Mouse (Mus musculus) forebrain, embryonic 14.5 days (tissue): ENCODE results near the gene Tmem104. TPM values are rescaled to one million over a fixed set of nuclear protein-coding genes. Genes with fewer than 3 reads are reported as not detected.

Experiments
- ATAC-seq: fragments of 200-750 bp; cut with Nextera tagmentation; 2 replicates; pipeline ENCODE4 v1.8.0; 2017; ENCODE audit warnings: mild to moderate bottlenecking, moderate library complexity
- DNase-seq: peaks from one replicate; pipeline ENCODE4 v3.0.0-alpha.2; 2015; ENCODE audit warnings: low spot score
- H3K27ac ChIP-seq: fragments of 300-500 bp; sonication (generic); 2 replicates; pipeline ENCODE4 v1.5.1; 2014; ENCODE audit warnings: low read depth, mild to moderate bottlenecking, control low read depth, low read length, moderate library complexity
- H3K27me3 ChIP-seq: fragments of 300-500 bp; sonication (generic); replicated peaks from 2 replicates; pipeline ENCODE4 v1.6.1; 2014; ENCODE audit warnings: low read length, control low read depth, mixed read lengths; ENCODE audit not compliant: control insufficient read depth, insufficient read depth
- H3K36me3 ChIP-seq: fragments of 300-500 bp; sonication (generic); 2 replicates; pipeline ENCODE4 v1.6.1; 2014; ENCODE audit warnings: low read length, control low read depth; ENCODE audit not compliant: control insufficient read depth, insufficient read depth
- H3K4me1 ChIP-seq: fragments of 300-500 bp; sonication (generic); 2 replicates; pipeline ENCODE4 v1.6.1; 2014; ENCODE audit warnings: antibody characterized with exemption, low read length, control low read depth; ENCODE audit not compliant: control insufficient read depth, insufficient read depth
- H3K4me2 ChIP-seq: fragments of 300-500 bp; sonication (generic); 2 replicates; pipeline ENCODE4 v1.6.1; 2014; ENCODE audit warnings: mild to moderate bottlenecking, control low read depth, low read length
- H3K4me3 ChIP-seq: fragments of 300-500 bp; sonication (generic); 2 replicates; pipeline ENCODE4 v1.5.1; 2014; ENCODE audit warnings: low read depth, low read length, control low read depth
- H3K9ac ChIP-seq: fragments of 300-500 bp; sonication (generic); 2 replicates; pipeline ENCODE4 v1.6.1; 2014; ENCODE audit warnings: mild to moderate bottlenecking, low read length, control low read depth, moderate library complexity
- H3K9me3 ChIP-seq: fragments of 300-500 bp; sonication (generic); replicated peaks from 2 replicates; pipeline ENCODE4 v1.6.1; 2016; ENCODE audit warnings: low read length, control low read depth, mixed read lengths; ENCODE audit not compliant: control insufficient read depth
- WGBS: fragments of 180-500 bp; shearing (Covaris S2); extraction: QIAGEN DNeasy Blood & Tissue Kit; methylation state at CpG from one replicate; pipeline ENCODE4 v1.1.7; 2014; 5-methylcytosine and 5-hydroxymethylcytosine counted together
- polyA plus RNA-seq: library from polyadenylated mRNA; unstranded; fragments of >200 nt; fragmentation: Nextera tagmentation; extraction: Ambion mirVana; gene quantifications from 2 replicates; pipeline ENCODE4 v1.2.1, GENCODE M21; 2014

Gene Tmem104
- polyA plus RNA-seq, 1 experiment from 2014 or later, result 6.3 TPM

DNA sequence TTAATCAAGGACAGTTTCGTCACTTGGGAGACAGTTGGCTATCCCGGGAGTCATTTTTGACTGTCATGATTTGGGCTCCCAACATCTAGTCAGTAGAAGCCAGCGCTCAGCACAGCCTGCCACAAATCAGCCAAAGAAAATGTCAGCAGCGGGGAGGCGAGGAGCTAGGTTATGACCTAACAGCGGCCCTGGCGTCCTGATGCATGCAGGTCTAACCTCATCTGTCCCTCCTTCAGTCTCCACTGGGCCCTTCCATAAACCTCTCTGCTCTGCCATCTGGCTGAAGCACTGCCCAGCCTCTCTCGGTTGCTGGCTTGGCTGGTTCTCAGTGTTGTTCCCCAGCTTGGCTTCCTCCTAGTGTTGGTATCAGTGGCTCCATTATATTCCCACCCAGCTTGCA is 95.0 kb downstream of the Tmem104 start:
- ATAC-seq (no peak), DNase-seq (no peak)
- no peak overlapping the region for H3K4me2 ChIP-seq
- WGBS, result 80% methylated on average over 8 of the region's 8 CpGs
- H3K27me3 ChIP-seq, result no peaks in the 10 kb centered on the region
- no peak overlapping the region for H3K9ac ChIP-seq
- no peak overlapping the region for H3K4me3 ChIP-seq
- no peak overlapping the region for H3K27ac ChIP-seq
- no peaks in the 10 kb centered on the region for H3K9me3 ChIP-seq
- H3K4me1 ChIP-seq, result no peaks in the 10 kb centered on the region; the same call in 1 of the 2 replicates
- H3K36me3 ChIP-seq, result no peaks in the 10 kb centered on the region

DNA sequence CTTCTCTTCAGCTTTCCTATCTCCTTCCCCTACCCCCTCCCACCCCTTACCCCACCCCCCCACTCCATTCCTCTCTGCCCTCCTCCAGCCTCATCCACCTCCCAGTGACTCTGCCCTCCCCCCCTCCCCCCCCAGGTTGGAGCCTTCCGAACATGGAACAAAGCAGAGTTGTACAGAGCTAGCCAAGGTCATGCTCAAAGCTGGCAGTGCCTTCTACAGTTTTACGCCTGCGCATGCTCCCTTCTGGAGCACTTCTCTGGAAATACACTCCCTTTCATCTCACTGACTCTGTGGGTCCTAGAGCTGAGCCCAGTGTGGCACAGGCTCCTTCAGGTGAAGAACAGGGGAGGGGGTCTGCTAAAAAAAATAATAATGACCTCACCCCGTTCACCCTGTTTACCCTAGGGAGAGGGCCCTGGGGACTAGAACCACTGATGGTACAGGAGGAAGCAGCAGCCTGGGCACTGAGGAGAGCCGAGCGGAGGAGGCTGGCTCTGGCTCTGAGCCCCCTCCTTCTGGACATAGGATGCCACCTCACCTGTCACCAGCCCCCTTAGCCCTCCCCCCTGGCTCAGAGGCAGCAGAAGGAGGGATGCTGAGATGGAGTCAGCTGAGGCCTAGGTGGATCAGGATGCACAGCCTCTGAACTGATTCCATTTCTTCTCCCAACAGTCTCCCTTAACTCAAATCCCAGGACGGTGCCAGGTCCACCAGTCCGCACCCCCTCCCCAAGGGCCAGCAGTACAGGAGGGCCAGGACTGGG is 95.6 kb downstream of the Tmem104 start:
- Histone ChIP-seq H3K36me3 (no peaks in the 10 kb centered on the region), H3K4me2 (no peak overlapping the region), H3K9me3 (no peaks in the 10 kb centered on the region), H3K9ac (no peak overlapping the region), H3K27me3 (no peaks in the 10 kb centered on the region), H3K4me3 (no peak overlapping the region), H3K27ac (no peak overlapping the region), H3K4me1 (no peaks in the 10 kb centered on the region; the same call in 1 of the 2 replicates)
- ATAC-seq (no peak), DNase-seq (no peak)
- 88% methylated on average over 8 of the region's 8 CpGs for WGBS

DNA sequence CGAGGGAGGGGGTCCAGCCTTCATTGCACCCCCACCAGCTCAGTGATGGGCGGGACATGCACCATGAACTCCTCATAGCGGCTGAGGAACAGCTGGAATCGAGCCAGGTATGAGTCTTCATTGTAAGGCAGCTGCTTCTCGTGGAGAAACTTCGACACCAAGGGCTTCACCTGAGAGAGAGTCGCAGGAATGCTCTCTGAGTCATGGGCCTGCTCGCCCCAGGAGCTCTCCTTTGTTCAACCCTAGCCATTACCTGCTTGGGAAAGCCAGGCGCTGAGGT is 96.1 kb downstream of the Tmem104 start:
- Histone ChIP-seq H3K36me3 (no peaks in the 10 kb centered on the region), H3K9ac (no peak overlapping the region), H3K4me1 (no peaks in the 10 kb centered on the region), H3K4me3 (no peak overlapping the region), H3K9me3 (no peaks in the 10 kb centered on the region), H3K4me2 (no peak overlapping the region), H3K27me3 (no peaks in the 10 kb centered on the region), H3K27ac (no peak overlapping the region)
- ATAC-seq, result no peak
- WGBS, result 71% methylated on average over 9 of the region's 9 CpGs
- DNase-seq, result no peak

DNA sequence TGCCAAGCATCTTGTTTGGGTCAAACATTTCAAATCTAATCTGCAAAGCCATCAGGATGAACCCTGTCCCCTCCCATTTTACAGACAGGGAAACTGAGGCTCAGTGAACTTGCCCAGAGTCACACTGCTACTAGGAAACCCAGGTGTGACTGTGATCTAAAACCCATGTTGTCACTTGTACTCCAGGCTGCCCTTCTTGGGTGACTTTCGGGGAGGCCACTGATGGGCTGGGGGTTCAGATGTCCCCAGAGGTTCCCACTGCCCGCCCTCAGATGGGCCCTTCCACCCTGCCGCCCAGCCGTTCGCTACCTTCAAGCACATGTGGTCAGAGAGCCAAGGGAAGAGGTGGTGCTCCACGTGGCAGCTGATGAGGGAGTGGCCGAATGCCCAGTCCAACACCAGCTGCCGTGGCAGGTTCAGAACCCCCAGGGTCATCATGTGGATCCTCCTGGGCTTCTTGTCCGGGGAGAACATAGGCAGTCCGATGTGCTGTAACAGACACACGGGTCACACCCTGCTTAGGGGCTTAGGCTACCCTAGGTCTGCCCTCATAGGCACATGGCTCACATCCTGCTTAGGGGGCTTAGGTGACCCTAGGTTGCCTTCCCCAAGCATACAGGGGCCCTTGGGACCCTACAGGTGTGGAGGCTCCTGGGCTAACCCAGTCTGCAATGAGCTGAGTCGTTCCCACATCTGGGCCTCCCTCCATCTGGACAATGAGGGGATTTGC is 96.8 kb downstream of the Tmem104 start:
- no peak overlapping the region for H3K4me3 ChIP-seq
- H3K36me3 ChIP-seq, result no peaks in the 10 kb centered on the region
- ATAC-seq, result no peak
- no peak for DNase-seq
- no peak overlapping the region for H3K27ac ChIP-seq
- no peaks in the 10 kb centered on the region for H3K27me3 ChIP-seq
- H3K4me1 ChIP-seq, result no peaks in the 10 kb centered on the region
- H3K9me3 ChIP-seq, result no peaks in the 10 kb centered on the region
- 89% methylated on average over 12 of the region's 12 CpGs for WGBS
- H3K4me2 ChIP-seq, result no peak overlapping the region
- no peak overlapping the region for H3K9ac ChIP-seq

DNA sequence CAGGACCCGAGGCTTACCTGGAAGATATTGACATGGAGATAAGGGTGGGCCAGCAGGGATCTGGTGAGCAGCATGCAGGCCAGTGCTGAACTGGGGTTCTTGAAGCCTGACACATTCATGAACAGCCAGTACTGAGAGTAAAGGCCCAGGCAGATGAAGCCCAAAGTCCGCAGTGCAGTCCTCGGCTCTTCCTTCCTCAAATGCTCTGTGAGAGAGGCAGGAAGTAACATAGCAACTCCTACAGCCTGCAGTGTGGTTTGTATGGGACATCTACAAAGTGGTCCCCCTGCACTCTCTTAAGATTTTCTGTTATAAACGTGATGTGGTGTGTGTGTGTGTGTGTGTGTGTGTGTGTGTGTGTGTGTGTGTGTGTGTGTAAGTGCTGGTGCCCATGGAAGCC is 98.0 kb downstream of the Tmem104 start:
- 71% methylated on average over 4 of the region's 4 CpGs for WGBS

DNA sequence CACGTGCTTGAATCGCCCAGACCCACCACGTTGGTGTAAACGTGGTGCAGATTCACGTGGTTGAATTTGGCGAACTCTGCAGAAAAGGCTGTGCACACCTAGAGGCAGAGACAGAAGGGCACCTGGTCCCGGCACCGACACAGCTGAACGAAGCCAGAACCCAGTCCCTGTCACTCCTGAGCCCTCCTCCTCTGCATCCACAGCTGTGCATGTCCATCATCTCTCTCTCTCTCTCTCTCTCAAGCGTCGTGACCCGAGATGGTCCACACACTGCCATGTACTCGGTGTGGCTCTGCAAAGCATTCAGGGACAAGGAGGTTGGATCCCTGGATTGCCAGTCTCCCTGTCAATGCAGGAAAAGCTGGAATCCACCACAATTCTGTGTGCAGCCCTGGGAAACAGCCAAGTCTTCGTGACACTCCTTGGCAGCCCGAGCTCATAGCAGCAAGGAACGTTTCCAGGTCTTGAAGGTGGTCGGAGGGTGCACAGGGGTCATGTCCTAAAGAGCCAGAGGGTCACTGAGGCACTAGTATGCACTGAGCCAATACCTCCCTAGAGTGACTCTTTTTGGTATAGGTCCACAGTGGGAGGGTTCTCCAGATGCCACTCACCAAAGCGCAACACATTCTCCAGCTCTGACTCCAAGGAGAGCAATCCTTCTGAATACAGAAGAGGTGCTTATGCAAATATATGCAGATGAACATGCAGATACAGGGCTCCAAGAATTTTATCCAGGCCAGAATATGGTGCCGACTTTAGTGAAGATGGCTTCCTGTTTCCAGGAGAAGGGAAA is 99.1 kb downstream of the Tmem104 start:
- peak; percentile 37 for ATAC-seq
- Histone ChIP-seq H3K27ac (no peak overlapping the region), H3K9ac (no peak overlapping the region)

More for the DNA sequence above, 98.0 kb downstream of the Tmem104 start:
- Histone ChIP-seq H3K27ac (no peak overlapping the region), H3K27me3 (no peaks in the 10 kb centered on the region), H3K4me1 (no peaks in the 10 kb centered on the region), H3K4me2 (no peak overlapping the region), H3K4me3 (no peak overlapping the region), H3K9ac (no peak overlapping the region), H3K36me3 (no peaks in the 10 kb centered on the region), H3K9me3 (no peaks in the 10 kb centered on the region)
- no peak for DNase-seq
- ATAC-seq, result no peak

DNA sequence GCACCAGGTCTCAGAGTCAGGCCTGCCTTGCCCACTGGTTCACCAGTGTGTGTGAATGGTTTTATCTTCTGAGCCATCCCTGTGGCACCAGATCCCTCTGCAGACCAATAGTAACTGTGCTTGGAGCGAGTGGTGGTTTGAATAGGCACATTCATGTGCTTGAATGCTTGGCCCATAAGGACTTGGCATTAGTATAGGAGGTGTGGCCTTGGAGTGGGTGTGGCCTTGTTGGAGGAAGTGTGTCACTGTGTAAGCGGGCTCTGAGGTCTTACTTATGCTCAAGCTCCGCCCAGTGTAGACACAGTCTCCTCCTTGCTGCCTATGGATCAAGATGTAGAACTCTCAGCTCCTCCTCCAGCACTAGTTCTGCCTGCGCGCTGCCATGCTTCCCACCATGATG is 100.1 kb downstream of the Tmem104 start:
- Histone ChIP-seq H3K9ac (no peak overlapping the region), H3K9me3 (no peaks in the 10 kb centered on the region), H3K4me2 (no peak overlapping the region), H3K27me3 (no peaks in the 10 kb centered on the region), H3K4me1 (no peaks in the 10 kb centered on the region), H3K36me3 (no peaks in the 10 kb centered on the region), H3K27ac (no peak overlapping the region), H3K4me3 (no peak overlapping the region)
- 75% methylated on average over 5 of the region's 5 CpGs for WGBS
- peak; percentile 30 for DNase-seq
- ATAC-seq, result peak; percentile 29; the same call in 1 of the 2 replicates

More for the DNA sequence above, 99.1 kb downstream of the Tmem104 start:
- Histone ChIP-seq H3K9me3 (no peaks in the 10 kb centered on the region), H3K4me1 (no peaks in the 10 kb centered on the region), H3K36me3 (no peaks in the 10 kb centered on the region), H3K4me3 (no peak overlapping the region), H3K4me2 (no peak overlapping the region), H3K27me3 (no peaks in the 10 kb centered on the region)
- peak; percentile 32 for DNase-seq
- 80% methylated on average over 19 of the region's 19 CpGs for WGBS

DNA sequence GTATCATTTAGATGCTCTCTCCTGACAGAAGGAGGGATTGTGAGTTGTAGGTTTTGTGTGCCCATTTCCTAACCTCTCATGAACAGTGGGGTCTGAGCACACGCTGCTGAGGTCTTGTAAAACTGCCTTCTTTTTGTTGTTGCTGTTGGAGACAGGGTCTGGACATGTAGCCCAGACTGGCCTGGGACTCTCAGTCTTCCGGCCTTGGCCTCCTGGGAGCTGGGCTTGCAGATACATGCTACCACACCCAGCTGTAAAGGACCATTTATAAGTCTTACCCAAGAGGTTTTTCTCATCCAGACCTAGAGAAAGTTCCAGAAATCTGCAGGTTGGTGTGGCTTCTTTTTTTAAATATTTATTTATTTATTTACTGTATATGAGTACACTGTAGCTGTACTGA is 101.0 kb downstream of the Tmem104 start:
- H3K9me3 ChIP-seq, result no peaks in the 10 kb centered on the region
- ATAC-seq, result no peak
- H3K9ac ChIP-seq, result no peak overlapping the region
- no peak overlapping the region for H3K4me3 ChIP-seq
- no peaks in the 10 kb centered on the region for H3K36me3 ChIP-seq
- no peaks in the 10 kb centered on the region for H3K27me3 ChIP-seq
- H3K4me2 ChIP-seq, result no peak overlapping the region
- 84% methylated on average over 2 of the region's 2 CpGs for WGBS
- no peaks in the 10 kb centered on the region for H3K4me1 ChIP-seq
- H3K27ac ChIP-seq, result no peak overlapping the region
- DNase-seq, result no peak
